ENCODE assay signal across 1 mouse cellular context in the genomic region with DNA sequence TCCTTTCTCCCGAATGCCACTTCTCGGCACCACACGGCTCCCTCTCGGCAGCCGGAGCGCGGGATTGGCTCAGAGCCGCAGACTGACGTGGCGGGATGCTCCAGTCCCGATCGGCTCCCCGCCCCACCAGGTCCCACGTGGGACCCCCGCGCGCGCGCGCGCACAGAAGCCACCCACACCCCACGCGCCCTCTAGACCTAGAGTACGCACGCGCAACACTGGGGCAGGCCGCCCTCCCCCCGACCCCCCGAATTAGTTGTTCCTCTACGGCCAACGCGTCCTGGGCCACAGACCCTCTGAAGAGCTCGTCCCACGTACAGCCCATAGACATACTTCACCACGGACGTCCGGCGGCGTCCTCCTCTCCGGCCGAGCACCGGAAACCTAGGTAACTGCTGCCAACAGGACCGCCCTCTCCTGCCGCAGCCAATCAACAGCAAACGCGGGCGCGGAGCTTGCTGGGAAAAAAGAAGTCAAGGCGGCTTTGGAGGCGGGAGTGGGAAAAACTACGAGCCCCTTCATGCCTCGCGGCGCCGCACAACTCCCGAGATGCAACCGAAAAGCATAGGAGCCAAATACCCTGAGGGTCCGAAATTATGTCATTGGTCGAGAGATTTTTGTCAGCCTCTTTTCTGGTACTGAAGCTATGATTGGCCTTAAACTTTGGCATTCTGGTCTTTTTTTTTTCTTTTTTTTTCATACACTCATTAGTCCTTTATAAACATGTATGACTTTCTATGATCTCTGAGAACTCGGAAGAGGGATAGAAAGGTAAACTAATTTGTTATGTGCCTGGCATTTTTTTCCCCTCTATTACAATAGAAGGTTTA.
TF ChIP-seq lines count a peak whose summit lies in the region.

A gene (minus strand): TSS at position 428 of the 830 bp plus-strand sequence.

TF ChIP-seq in CH12.LX, 34 proteins besides CTCF, POLR2A, EP300 and RAD21 (continued from another document):
- TF ChIP-seq CHD2 (IDR thresholded peaks at IDR 0.05; ENCODE audit: low read length) (peak; percentile 19; the same call in 1 of the 2 replicates), USF2 (conservative IDR thresholded peaks at IDR 0.05; ENCODE audit: low read depth, low read length) (no peak), MXI1 (IDR thresholded peaks at IDR 0.05; ENCODE audit: low read depth, low read length) (peak; percentile 94), NELFE (IDR thresholded peaks at IDR 0.05; ENCODE audit: low read depth, low read length) (peak; percentile 96), ZNF384 (IDR thresholded peaks at IDR 0.05; ENCODE audit: low read depth, low read length) (peak; percentile 94), GABPA (IDR thresholded peaks at IDR 0.05; ENCODE audit: insufficient replicate concordance, low read depth, low read length) (peak; percentile 49; the same call in 1 of the 2 replicates), MAZ (IDR thresholded peaks at IDR 0.05; ENCODE audit: low read depth, low read length) (0 out of 2 replicates have a peak, but pooled peaks have one; percentile 5), TBP (conservative IDR thresholded peaks at IDR 0.05; ENCODE audit: low read depth, low read length) (peak; percentile 84), ZMIZ1 (IDR thresholded peaks at IDR 0.05; ENCODE audit: low read depth, low read length) (peak; percentile 81), ZC3H11A (IDR thresholded peaks at IDR 0.05; ENCODE audit: low read depth, low read length) (no peak), ZKSCAN1 (IDR thresholded peaks at IDR 0.05; ENCODE audit: borderline replicate concordance, low read depth, low read length) (no peak), MEF2A (IDR thresholded peaks at IDR 0.05; ENCODE audit: borderline replicate concordance, low read depth, low read length) (0 out of 2 replicates have a peak, but pooled peaks have one; percentile 44), HCFC1 (IDR thresholded peaks at IDR 0.05; ENCODE audit: low read depth, low read length) (peak; percentile 97), TCF12 (IDR thresholded peaks at IDR 0.05; ENCODE audit: low read depth, low read length) (peak; percentile 68), KAT2A (IDR thresholded peaks at IDR 0.05; ENCODE audit: insufficient replicate concordance, low read length) (peak; percentile 90; the same call in 1 of the 2 replicates), SIN3A (IDR thresholded peaks at IDR 0.05; ENCODE audit: low read length) (peak; percentile 72), JUN (IDR thresholded peaks at IDR 0.05; ENCODE audit: insufficient read depth, low read depth, low read length) (no peak), MAFK (IDR thresholded peaks at IDR 0.05; ENCODE audit: insufficient replicate concordance, low read length) (no peak), UBTF (IDR thresholded peaks at IDR 0.05; ENCODE audit: low read depth, low read length) (no peak), JUND (conservative IDR thresholded peaks at IDR 0.05; ENCODE audit: low read depth, low read length) (0 out of 2 replicates have a peak, but pooled peaks have one; percentile 7), USF1 (IDR thresholded peaks at IDR 0.05; ENCODE audit: low read depth, low read length) (peak; percentile 68)
